Mouse (Mus musculus) cortical plate, adult 2 months (tissue): ENCODE measurements around the gene Ugt1a6a.

ENCODE experiments used
- CTCF ChIP-seq: fragments of 200-500 bp; IDR thresholded peaks from 2 replicates; pipeline ENCODE4 v1.5.1; 2011; ENCODE audit warnings: mild to moderate bottlenecking, control low read depth, low read length; ENCODE audit not compliant: insufficient read depth; ENCODE audit errors: extremely low read depth
- POLR2A ChIP-seq: fragments of 200-500 bp; IDR thresholded peaks from 2 replicates; pipeline ENCODE4 v1.6.1; 2011; ENCODE audit warnings: mild to moderate bottlenecking, low read length, control low read depth; ENCODE audit not compliant: insufficient read depth; ENCODE audit errors: extremely low read depth

- TF ChIP-seq CTCF (no peak), POLR2A (no peak)
These were observed 95.0 kb downstream of the Ugt1a6a start for GRCm38 (mm10) chr1:88229566-88229965.
